Mouse (Mus musculus) kidney, embryonic 16.5 days (tissue): ENCODE results near the gene Clec12b. TPM values are rescaled to one million over a fixed set of nuclear protein-coding genes. Genes with fewer than 3 reads are reported as not detected.

Experiments used
- ATAC-seq: fragments of 200-750 bp; cut with Nextera tagmentation; 2 replicates; pipeline ENCODE4 v1.8.0; 2017; ENCODE audit warnings: moderate TSS enrichment; ENCODE audit not compliant: low FRiP score, low TSS enrichment
- H3K27ac ChIP-seq: fragments of 300-500 bp; sonication (generic); 2 replicates; pipeline ENCODE4 v1.5.1; 2014; ENCODE audit warnings: low read length
- H3K27me3 ChIP-seq: fragments of 300-500 bp; sonication (generic); 2 replicates; pipeline ENCODE4 v1.6.1; 2014; ENCODE audit warnings: low read length, control low read depth, mixed read lengths; ENCODE audit not compliant: insufficient read depth
- H3K36me3 ChIP-seq: fragments of 300-500 bp; sonication (generic); 2 replicates; pipeline ENCODE4 v1.6.1; 2014; ENCODE audit warnings: low read length, control low read depth, mixed read lengths; ENCODE audit not compliant: insufficient read depth
- H3K4me1 ChIP-seq: fragments of 300-500 bp; sonication (generic); 2 replicates; pipeline ENCODE4 v1.6.1; 2014; ENCODE audit warnings: low read length, control low read depth, mixed read lengths; ENCODE audit not compliant: insufficient read depth
- H3K4me2 ChIP-seq: fragments of 300-500 bp; sonication (generic); replicated peaks from 2 replicates; pipeline ENCODE4 v1.6.1; 2014; ENCODE audit warnings: low read depth, low read length
- H3K4me3 ChIP-seq: fragments of 300-500 bp; sonication (generic); 2 replicates; pipeline ENCODE4 v1.5.1; 2014; ENCODE audit warnings: mild to moderate bottlenecking, low read length
- H3K9ac ChIP-seq: fragments of 300-500 bp; sonication (generic); replicated peaks from 2 replicates; pipeline ENCODE4 v1.6.1; 2014; ENCODE audit warnings: low read length
- H3K9me3 ChIP-seq: fragments of 300-500 bp; sonication (generic); 2 replicates; pipeline ENCODE4 v1.6.1; 2016; ENCODE audit warnings: low read length, control low read depth
- WGBS: fragments of 180-500 bp; shearing (Covaris S2); extraction: QIAGEN DNeasy Blood & Tissue Kit; methylation state at CpG from one replicate; pipeline ENCODE4 v1.1.7; 2014; 5-methylcytosine and 5-hydroxymethylcytosine counted together
- polyA plus RNA-seq: library from polyadenylated mRNA; unstranded; fragments of >200 nt; fragmentation: Nextera tagmentation; extraction: Ambion mirVana; gene quantifications from 2 replicates; pipeline ENCODE4 v1.2.1, GENCODE M21; 2015

The Clec12b gene
- polyA plus RNA-seq, 1 experiment from 2014 or later: 0.11 TPM

GRCm38 (mm10) chr6:129381736-129382135, 3.9 kb downstream of the Clec12b start:
- Histone ChIP-seq H3K27me3 (no peaks in the 10 kb centered on the region), H3K4me2 (no peak overlapping the region), H3K4me1 (no peaks in the 10 kb centered on the region), H3K9me3 (no peaks in the 10 kb centered on the region), H3K36me3 (no peaks in the 10 kb centered on the region), H3K27ac (no peak overlapping the region), H3K9ac (no peak overlapping the region), H3K4me3 (no peak overlapping the region)
- no peak for ATAC-seq
- WGBS: 46% methylated on average over 1 of the region's 1 CpGs

GRCm38 (mm10) chr6:129380454-129380853, 5.2 kb downstream of the Clec12b start:
- Histone ChIP-seq H3K4me1 (no peaks in the 10 kb centered on the region), H3K9ac (no peak overlapping the region), H3K27me3 (no peaks in the 10 kb centered on the region), H3K4me3 (no peak overlapping the region), H3K27ac (no peak overlapping the region), H3K9me3 (peaks cover 7% of the 10 kb centered on the region; the same call in 1 of the 2 replicates), H3K4me2 (no peak overlapping the region), H3K36me3 (no peaks in the 10 kb centered on the region)
- WGBS: 66% methylated on average over 4 of the region's 4 CpGs
- no peak for ATAC-seq

- ATAC-seq: no peak
- Histone ChIP-seq H3K4me2 (no peak overlapping the region), H3K4me3 (no peak overlapping the region), H3K27ac (no peak overlapping the region), H3K36me3 (no peaks in the 10 kb centered on the region), H3K4me1 (no peaks in the 10 kb centered on the region), H3K9ac (no peak overlapping the region), H3K27me3 (no peaks in the 10 kb centered on the region), H3K9me3 (peaks cover 7% of the 10 kb centered on the region; the same call in 1 of the 2 replicates)
- whole genome bisulfite sequencing: 84% methylated on average over 2 of the region's 2 CpGs
These were observed 10.7 kb downstream of the Clec12b start for GRCm38 (mm10) chr6:129374937-129375471.

GRCm38 (mm10) chr6:129369374-129370132, 16.1 kb downstream of the Clec12b start:
- no peaks in the 10 kb centered on the region for H3K9me3 ChIP-seq
- no peak for ATAC-seq
- H3K4me2 ChIP-seq: no peak overlapping the region
- no peak overlapping the region for H3K9ac ChIP-seq
- no peaks in the 10 kb centered on the region for H3K27me3 ChIP-seq
- H3K27ac ChIP-seq: no peak overlapping the region
- H3K36me3 ChIP-seq: no peaks in the 10 kb centered on the region
- whole genome bisulfite sequencing: 47% methylated on average over 7 of the region's 7 CpGs
- no peak overlapping the region for H3K4me3 ChIP-seq
- no peaks in the 10 kb centered on the region for H3K4me1 ChIP-seq

GRCm38 (mm10) chr6:129365959-129366359, 19.7 kb downstream of the Clec12b start:
- Histone ChIP-seq H3K4me2 (no peak overlapping the region), H3K36me3 (no peaks in the 10 kb centered on the region), H3K4me1 (no peaks in the 10 kb centered on the region), H3K9ac (no peak overlapping the region), H3K27me3 (no peaks in the 10 kb centered on the region), H3K4me3 (no peak overlapping the region), H3K9me3 (no peaks in the 10 kb centered on the region), H3K27ac (no peak overlapping the region)
- ATAC-seq: peak; percentile 70
- WGBS: 13% methylated on average over 6 of the region's 6 CpGs

- Histone ChIP-seq H3K36me3 (no peaks in the 10 kb centered on the region), H3K4me2 (no peak overlapping the region), H3K4me3 (no peak overlapping the region), H3K4me1 (no peaks in the 10 kb centered on the region), H3K9me3 (no peaks in the 10 kb centered on the region), H3K9ac (no peak overlapping the region), H3K27me3 (no peaks in the 10 kb centered on the region), H3K27ac (no peak overlapping the region)
- no peak for ATAC-seq
- 25% methylated on average over 1 of the region's 1 CpGs for whole genome bisulfite sequencing
These were observed 21.7 kb downstream of the Clec12b start for GRCm38 (mm10) chr6:129363942-129364341.

GRCm38 (mm10) chr6:129359515-129359914, 26.2 kb downstream of the Clec12b start:
- H3K9ac ChIP-seq: no peak overlapping the region
- WGBS: 88% methylated on average over 2 of the region's 2 CpGs
- H3K27me3 ChIP-seq: no peaks in the 10 kb centered on the region

GRCm38 (mm10) chr6:129356430-129356829, 29.2 kb downstream of the Clec12b start:
- H3K9ac ChIP-seq: no peak overlapping the region
- H3K4me1 ChIP-seq: no peaks in the 10 kb centered on the region
- H3K27ac ChIP-seq: no peak overlapping the region
- no peak overlapping the region for H3K4me2 ChIP-seq
- no peaks in the 10 kb centered on the region for H3K9me3 ChIP-seq
- H3K27me3 ChIP-seq: no peaks in the 10 kb centered on the region
- H3K4me3 ChIP-seq: no peak overlapping the region
- ATAC-seq: no peak
- H3K36me3 ChIP-seq: no peaks in the 10 kb centered on the region

More at GRCm38 (mm10) chr6:129359515-129359914, 26.2 kb downstream of the Clec12b start:
- no peaks in the 10 kb centered on the region for H3K36me3 ChIP-seq
- H3K4me2 ChIP-seq: no peak overlapping the region
- H3K4me3 ChIP-seq: no peak overlapping the region
- H3K4me1 ChIP-seq: no peaks in the 10 kb centered on the region
- ATAC-seq: no peak
- H3K27ac ChIP-seq: no peak overlapping the region
- no peaks in the 10 kb centered on the region for H3K9me3 ChIP-seq

GRCm38 (mm10) chr6:129355774-129356173, 29.9 kb downstream of the Clec12b start:
- H3K27me3 ChIP-seq: no peaks in the 10 kb centered on the region
- H3K27ac ChIP-seq: no peak overlapping the region
- H3K36me3 ChIP-seq: no peaks in the 10 kb centered on the region
- ATAC-seq: no peak
- H3K4me1 ChIP-seq: no peaks in the 10 kb centered on the region
- no peak overlapping the region for H3K9ac ChIP-seq
- 98% methylated on average over 2 of the region's 2 CpGs for WGBS
- H3K4me2 ChIP-seq: no peak overlapping the region
- H3K4me3 ChIP-seq: no peak overlapping the region
- H3K9me3 ChIP-seq: no peaks in the 10 kb centered on the region

- Histone ChIP-seq H3K4me1 (no peaks in the 10 kb centered on the region), H3K27ac (no peak overlapping the region), H3K27me3 (no peaks in the 10 kb centered on the region), H3K9me3 (peaks cover 9% of the 10 kb centered on the region), H3K4me2 (no peak overlapping the region), H3K4me3 (no peak overlapping the region), H3K36me3 (no peaks in the 10 kb centered on the region), H3K9ac (no peak overlapping the region)
- 87% methylated on average over 3 of the region's 3 CpGs for WGBS
- no peak for ATAC-seq
These were observed 34.6 kb downstream of the Clec12b start for GRCm38 (mm10) chr6:129351091-129351490.
